Mouse (Mus musculus) liver (tissue): ENCODE data around the gene Pcdh15.

ENCODE experiments used
- DNase-seq: peaks from one replicate; pipeline ENCODE4 v3.0.0-alpha.2; 2020; ENCODE audit warnings: mixed read lengths

The Pcdh15 gene

GRCm38 (mm10) chr10:74339247-74340160 lies 1240.4 kb downstream of the Pcdh15 start:
- no peak for DNase-seq

- DNase-seq, result no peak
Observed at GRCm38 (mm10) chr10:74359526-74359925, 1260.4 kb downstream of the Pcdh15 start.

GRCm38 (mm10) chr10:74378697-74379096 lies 1279.6 kb downstream of the Pcdh15 start:
- DNase-seq, result no peak

GRCm38 (mm10) chr10:74379276-74380134 lies 1280.4 kb downstream of the Pcdh15 start:
- no peak for DNase-seq

GRCm38 (mm10) chr10:74387538-74388499 lies 1288.7 kb downstream of the Pcdh15 start:
- DNase-seq, result no peak

- no peak for DNase-seq
Observed at GRCm38 (mm10) chr10:74403111-74403510, 1304.0 kb downstream of the Pcdh15 start.

- DNase-seq, result no peak
Observed at GRCm38 (mm10) chr10:74414021-74414420, 1314.9 kb downstream of the Pcdh15 start.

- no peak for DNase-seq
Observed at GRCm38 (mm10) chr10:74414945-74415344, 1315.8 kb downstream of the Pcdh15 start.

- DNase-seq, result no peak
Observed at GRCm38 (mm10) chr10:74415359-74415758, 1316.2 kb downstream of the Pcdh15 start.

GRCm38 (mm10) chr10:74415949-74416348 lies 1316.8 kb downstream of the Pcdh15 start:
- DNase-seq, result no peak

- DNase-seq, result no peak
Observed at GRCm38 (mm10) chr10:74450069-74450468, 1350.9 kb downstream of the Pcdh15 start.

- DNase-seq, result no peak
Observed at GRCm38 (mm10) chr10:74463972-74464371, 1364.8 kb downstream of the Pcdh15 start.

- no peak for DNase-seq
Observed at GRCm38 (mm10) chr10:74480779-74481178, 1381.6 kb downstream of the Pcdh15 start.

- no peak for DNase-seq
Observed at GRCm38 (mm10) chr10:74512315-74512714, 1413.2 kb downstream of the Pcdh15 start.

- DNase-seq, result no peak
Observed at GRCm38 (mm10) chr10:74513743-74514142, 1414.6 kb downstream of the Pcdh15 start.

- DNase-seq, result no peak
Observed at GRCm38 (mm10) chr10:74538371-74538770, 1439.2 kb downstream of the Pcdh15 start.

- no peak for DNase-seq
Observed at GRCm38 (mm10) chr10:74555326-74555725, 1456.2 kb downstream of the Pcdh15 start.

- no peak for DNase-seq
Observed at GRCm38 (mm10) chr10:74569603-74570002, 1470.5 kb downstream of the Pcdh15 start.

- DNase-seq, result no peak
Observed at GRCm38 (mm10) chr10:74579924-74580323, 1480.8 kb downstream of the Pcdh15 start.

- DNase-seq, result no peak
Observed at GRCm38 (mm10) chr10:74591799-74592198, 1492.7 kb downstream of the Pcdh15 start.

- no peak for DNase-seq
Observed at GRCm38 (mm10) chr10:74607683-74608082, 1508.5 kb downstream of the Pcdh15 start.

- no peak for DNase-seq
Observed at GRCm38 (mm10) chr10:74621837-74622236, 1522.7 kb downstream of the Pcdh15 start.
